Mouse (Mus musculus) megakaryocyte progenitor cell, adult 5-6 weeks (primary cell): Measurements from ENCODE around the gene Strada. TPM values are rescaled to one million over a fixed set of nuclear protein-coding genes. Genes with fewer than 3 reads are reported as not detected.
"Not testable (repeated sequence)": the region's sequence is repeated elsewhere in the genome, so short reads cannot be mapped to it uniquely, and the experiment has no call there.

Source experiments
- ATAC-seq: replicated peaks from 2 replicates; pipeline ENCODE4 v1.8.0; 2016; ENCODE audit warnings: mild to moderate bottlenecking, moderate TSS enrichment, inconsistent platforms; ENCODE audit not compliant: poor library complexity
- total RNA-seq, 2 experiments: library from RNA; stranded (forward) in 1 of 2; stranded (reverse) in 1 of 2; fragments of 157-497, 149-512 nt in 1 of 2; fragments of 200-1000 nt in 1 of 2; gene quantifications; 2 replicates each; pipeline versions ENCODE4 v1.2.3 to v1.2.4; 2015 to 2017

Strada gene
- total RNA-seq (2015), result 27.0 and 31.6 TPM in 2 replicates
- total RNA-seq (2017), result 20.1 and 21.7 TPM in 2 replicates

- 0 out of 2 replicates have a peak, but pooled peaks have one; percentile 3 for ATAC-seq
These were observed at the start of gene Strada for GRCm38 (mm10) chr11:106202123-106202465. Gene Strada (minus strand): TSS chr11:106202168.

- ATAC-seq, result no peak
These were observed 47.4 kb upstream of the Strada start for GRCm38 (mm10) chr11:106249326-106249725.

- ATAC-seq, result peak; percentile 75
These were observed 44.9 kb upstream of the Strada start for GRCm38 (mm10) chr11:106246834-106247233.

GRCm38 (mm10) chr11:106233978-106234377, 32.0 kb upstream of the Strada start:
- not testable (repeated sequence) for ATAC-seq

GRCm38 (mm10) chr11:106220603-106221002, 18.6 kb upstream of the Strada start:
- no peak for ATAC-seq

GRCm38 (mm10) chr11:106216730-106217490, 14.9 kb upstream of the Strada start, which contains the start of gene Ddx42:
Gene Ddx42 (plus strand): TSS chr11:106216926.
- ATAC-seq, result peak; percentile 85

GRCm38 (mm10) chr11:106215927-106216729, 14.2 kb upstream of the Strada start, which contains the start of gene Ccdc47:
Gene Ccdc47 (minus strand): TSS chr11:106216344.
- peak; percentile 83 for ATAC-seq

GRCm38 (mm10) chr11:106215450-106215859, 13.5 kb upstream of the Strada start:
- 0 out of 2 replicates have a peak, but pooled peaks have one; percentile 5 for ATAC-seq

- ATAC-seq, result no peak
These were observed 12.9 kb upstream of the Strada start for GRCm38 (mm10) chr11:106214856-106215255.

- ATAC-seq, result no peak
These were observed 10.8 kb upstream of the Strada start for GRCm38 (mm10) chr11:106212771-106213170.

- peak; percentile 77 for ATAC-seq
These were observed 438 bp downstream of the Strada start for GRCm38 (mm10) chr11:106201337-106202122.

- ATAC-seq, result no peak
These were observed 1.2 kb downstream of the Strada start for GRCm38 (mm10) chr11:106200756-106201155.

GRCm38 (mm10) chr11:106199997-106200396, 2.0 kb downstream of the Strada start:
- ATAC-seq, result not testable (repeated sequence)

- no peak for ATAC-seq
These were observed 3.7 kb downstream of the Strada start for GRCm38 (mm10) chr11:106198277-106198676.

GRCm38 (mm10) chr11:106195341-106195740, 6.6 kb downstream of the Strada start:
- ATAC-seq, result no peak

- ATAC-seq, result no peak
These were observed 7.1 kb downstream of the Strada start for GRCm38 (mm10) chr11:106194891-106195290.

- no peak for ATAC-seq
These were observed 7.8 kb downstream of the Strada start for GRCm38 (mm10) chr11:106194155-106194541.

- peak; percentile 88 for ATAC-seq
These were observed 8.4 kb downstream of the Strada start for GRCm38 (mm10) chr11:106193371-106194154.

GRCm38 (mm10) chr11:106192657-106193370, 9.2 kb downstream of the Strada start:
- peak; percentile 30 for ATAC-seq
